Mouse (Mus musculus): ENCODE measurements around the gene Map4k4.

DNA sequence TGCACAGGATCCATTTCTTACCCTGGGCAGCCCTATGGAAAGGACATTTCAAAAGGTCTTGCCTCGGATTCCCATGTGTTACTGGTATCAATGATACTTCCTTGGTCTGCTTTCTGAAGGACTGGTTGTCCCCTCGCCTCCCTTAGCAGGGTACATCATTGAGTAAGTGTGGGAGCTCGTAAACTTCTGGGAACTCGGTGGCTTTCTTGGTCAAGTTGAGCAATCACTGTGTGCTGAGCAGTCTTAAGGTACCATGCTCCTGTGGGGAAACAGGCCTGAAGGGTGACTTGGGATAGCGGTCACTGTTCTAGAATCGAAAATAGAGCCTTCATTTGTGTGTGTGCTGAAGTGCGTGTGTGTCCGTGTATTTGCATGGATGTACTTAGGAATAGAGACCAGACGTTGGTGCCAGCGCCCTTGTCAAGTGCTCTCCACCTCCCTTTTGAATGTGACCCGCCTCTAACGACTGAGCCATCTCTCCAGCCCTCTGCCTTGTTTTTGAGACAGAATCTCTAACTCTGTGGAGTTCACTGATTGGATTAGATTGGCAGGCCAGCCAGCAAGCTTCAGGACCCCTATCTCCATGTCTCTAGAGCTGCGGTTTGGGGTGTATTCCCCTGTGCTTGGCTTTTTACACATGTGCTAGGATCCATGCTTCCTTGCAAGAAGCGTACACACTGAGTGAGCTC is 129.7 kb downstream of the Map4k4 start:
- TF ChIP-seq CTCF (IDR thresholded peaks at IDR 0.05; ENCODE audit: low read depth, low read length) (no peak), POLR2A (IDR thresholded peaks at IDR 0.05; ENCODE audit: extremely low read depth, insufficient read depth, low read length) (no peak)
